Mouse (Mus musculus) c-Kit-positive CD71-negative TER-119-negative erythroid progenitor cells, embryonic 14.5 days (primary cell): ENCODE measurements at regions not wholly inside any gene's neighbourhood (a gene's known extent, or its start where the extent isn't known, plus 50 kb on each side); places are given as distances from the start of the nearest gene placed in this dataset.

Experiments
- DNase-seq: peaks from one replicate; pipeline ENCODE4 v3.0.0-alpha.2; 2013; ENCODE audit warnings: low read depth

GRCm38 (mm10) chr3:115816328-115817160 is 71.1 kb upstream of the Dph5 start:
- DNase-seq: no peak

GRCm38 (mm10) chr3:115817771-115818170 is 69.9 kb upstream of the Dph5 start:
- no peak for DNase-seq

GRCm38 (mm10) chr3:115818734-115819133 is 68.9 kb upstream of the Dph5 start:
- DNase-seq: no peak

- no peak for DNase-seq
Observed at GRCm38 (mm10) chr3:115819401-115820138, 68.1 kb upstream of the Dph5 start.

- DNase-seq: no peak
Observed at GRCm38 (mm10) chr3:115820139-115820481, 67.5 kb upstream of the Dph5 start.

GRCm38 (mm10) chr3:115821627-115822026 is 66.0 kb upstream of the Dph5 start:
- no peak for DNase-seq

- no peak for DNase-seq
Observed at GRCm38 (mm10) chr3:115822491-115822890, 65.1 kb upstream of the Dph5 start.

- no peak for DNase-seq
Observed at GRCm38 (mm10) chr3:115823741-115824140, 63.9 kb upstream of the Dph5 start.

GRCm38 (mm10) chr3:115824792-115825191 is 62.8 kb upstream of the Dph5 start:
- no peak for DNase-seq

- DNase-seq: no peak
Observed at GRCm38 (mm10) chr3:115835381-115835780, 52.3 kb upstream of the Dph5 start.

GRCm38 (mm10) chr3:115837617-115838216 is 49.9 kb upstream of the Dph5 start:
- no peak for DNase-seq
